Mouse (Mus musculus) urinary bladder, adult 2 months (tissue): ENCODE data around the gene Pnpla5. TPM values are rescaled to one million over a fixed set of nuclear protein-coding genes. Genes with fewer than 3 reads are reported as not detected.
A peak's percentile ranks its signal among the peaks of the same experiment; 100 is the strongest.
"Not testable (repeated sequence)": the region's sequence is repeated elsewhere in the genome, so short reads cannot be mapped to it uniquely, and the experiment has no call there.

ENCODE experiments used
- DNase-seq: peaks from one replicate; pipeline ENCODE4 v3.0.0; 2022; ENCODE audit warnings: low spot score
- polyA plus RNA-seq: library from polyadenylated mRNA; depleted of rRNA; stranded (reverse); fragments of >200 nt; gene quantifications from 2 replicates; pipeline ENCODE4 v1.2.3, GENCODE M21; 2012; rRNA removed

Pnpla5 gene
- 0.06 TPM in 1 of 2 replicates, not detected in the other for polyA plus RNA-seq

GRCm38 (mm10) chr15:84123075-84123474, at the start of gene Pnpla5:
Pnpla5 (minus strand) TSS chr15:84123175.
- no peak for DNase-seq

GRCm38 (mm10) chr15:84171166-84171565, 48.2 kb upstream of the Pnpla5 start:
- no peak for DNase-seq

- DNase-seq, result no peak
Observed at GRCm38 (mm10) chr15:84169511-84169910, 46.5 kb upstream of the Pnpla5 start.

- peak; percentile 27 for DNase-seq
Observed at GRCm38 (mm10) chr15:84168170-84169161, 45.5 kb upstream of the Pnpla5 start.

GRCm38 (mm10) chr15:84167600-84167999, 44.6 kb upstream of the Pnpla5 start, which contains the start of gene Pnpla3:
Pnpla3 (plus strand) TSS chr15:84167837.
- peak; percentile 66 for DNase-seq

GRCm38 (mm10) chr15:84166818-84167217, 43.8 kb upstream of the Pnpla5 start:
- no peak for DNase-seq

GRCm38 (mm10) chr15:84161871-84162270, 38.9 kb upstream of the Pnpla5 start:
- no peak for DNase-seq

GRCm38 (mm10) chr15:84157530-84157929, 34.6 kb upstream of the Pnpla5 start:
- DNase-seq, result not testable (repeated sequence)

GRCm38 (mm10) chr15:84156158-84156557, 33.2 kb upstream of the Pnpla5 start:
- no peak for DNase-seq

GRCm38 (mm10) chr15:84140929-84141328, 18.0 kb upstream of the Pnpla5 start:
- DNase-seq, result no peak

GRCm38 (mm10) chr15:84140109-84140508, 17.1 kb upstream of the Pnpla5 start:
- DNase-seq, result no peak

GRCm38 (mm10) chr15:84139592-84140005, 16.6 kb upstream of the Pnpla5 start:
- no peak for DNase-seq

- DNase-seq, result no peak
Observed at GRCm38 (mm10) chr15:84136473-84137415, 13.8 kb upstream of the Pnpla5 start.

GRCm38 (mm10) chr15:84135472-84135871, 12.5 kb upstream of the Pnpla5 start:
- no peak for DNase-seq

GRCm38 (mm10) chr15:84133440-84133839, 10.5 kb upstream of the Pnpla5 start:
- DNase-seq, result no peak

GRCm38 (mm10) chr15:84131971-84132370, 9.0 kb upstream of the Pnpla5 start:
- DNase-seq, result no peak

- DNase-seq, result no peak
Observed at GRCm38 (mm10) chr15:84131096-84131786, 8.3 kb upstream of the Pnpla5 start.

GRCm38 (mm10) chr15:84126871-84127270, 3.9 kb upstream of the Pnpla5 start:
- no peak for DNase-seq

- DNase-seq, result no peak
Observed at GRCm38 (mm10) chr15:84126447-84126846, 3.5 kb upstream of the Pnpla5 start.

- no peak for DNase-seq
Observed at GRCm38 (mm10) chr15:84124086-84124485, 1.1 kb upstream of the Pnpla5 start.

GRCm38 (mm10) chr15:84121036-84121435, 1.9 kb downstream of the Pnpla5 start:
- no peak for DNase-seq
